Mouse (Mus musculus): ENCODE results near the gene Prr5. TPM values are rescaled to one million over a fixed set of nuclear protein-coding genes. Genes with fewer than 3 reads are reported as not detected.

Prr5 gene
- total and polyA plus RNA-seq, 2 experiments = 2.2 to 9.4 TPM

DNA sequence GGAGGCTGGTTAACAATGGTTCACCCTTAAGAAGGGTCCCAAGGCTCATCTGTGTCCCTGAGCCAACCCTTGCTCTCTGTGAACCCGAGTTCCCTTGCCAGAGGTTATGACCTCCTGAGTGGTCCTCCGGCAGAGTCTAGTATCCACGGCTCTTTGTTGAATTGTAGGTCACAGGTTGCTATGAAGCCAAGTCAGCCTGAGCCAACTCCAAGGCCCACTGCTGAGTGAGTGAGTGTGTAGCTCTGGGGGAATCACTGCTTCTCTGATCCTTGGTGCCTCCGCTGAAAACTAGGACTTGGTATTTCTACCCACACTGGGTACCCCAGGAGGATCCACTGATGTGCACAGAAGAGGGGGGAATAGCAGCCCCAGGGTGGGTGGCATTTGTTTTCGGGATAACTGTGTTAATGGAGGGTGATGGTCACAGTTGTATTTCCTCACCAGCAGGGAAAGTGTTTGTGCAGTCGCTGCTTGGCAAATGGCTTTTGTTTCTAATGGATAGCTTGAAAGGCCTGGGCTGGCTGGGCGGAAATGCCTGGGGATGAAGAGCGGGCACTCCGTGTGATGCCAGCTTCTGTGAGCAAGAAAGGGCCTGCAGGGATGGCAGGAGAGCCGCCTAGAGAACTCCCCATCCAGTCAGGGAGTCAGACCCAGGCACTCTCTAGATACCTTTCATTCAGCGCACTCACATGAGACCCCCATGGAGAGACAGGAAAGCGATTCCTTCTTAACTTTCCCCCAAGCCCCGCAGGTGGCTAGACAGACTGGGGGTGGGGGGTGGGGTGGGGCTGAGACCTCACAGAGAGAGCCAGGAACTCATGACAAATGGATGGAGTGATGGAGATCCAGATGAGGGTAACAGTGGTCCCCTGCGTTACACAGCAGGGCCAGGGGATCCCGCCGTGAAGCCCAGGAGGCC, 4.6 kb upstream of the Prr5 start:
- Histone ChIP-seq H3K4me1 (ENCODE audit: control insufficient read depth, insufficient read depth, low read length) (no peaks in the 10 kb centered on the region), H3K27ac (replicated peaks; ENCODE audit: insufficient read depth, low read depth, low read length) (no peak overlapping the region), H3K27me3 (ENCODE audit: control insufficient read depth, insufficient read depth, low read length) (peaks cover 3% of the 10 kb centered on the region; the same call in 1 of the 2 replicates), H3K4me3 (ENCODE audit: insufficient read depth, low read depth, low read length) (no peak overlapping the region), H3K9ac (ENCODE audit: low read depth, low read length) (no peak overlapping the region), H3K36me3 (ENCODE audit: control insufficient read depth, insufficient read depth, low read length) (no peaks in the 10 kb centered on the region), H3K79me2 (ENCODE audit: control insufficient read depth, insufficient read depth, low read length) (no peaks in the 10 kb centered on the region)
- 66% methylated on average over 16 of the region's 16 CpGs for WGBS
- no peak for DNase-seq (ENCODE audit: extremely low read depth, low read depth, low spot score)
- TF ChIP-seq CTCF (IDR thresholded peaks at IDR 0.05; ENCODE audit: low read depth, low read length) = no peak
- no peak for TF ChIP-seq POLR2A (IDR thresholded peaks at IDR 0.05; ENCODE audit: extremely low read depth, insufficient read depth, low read length)

DNA sequence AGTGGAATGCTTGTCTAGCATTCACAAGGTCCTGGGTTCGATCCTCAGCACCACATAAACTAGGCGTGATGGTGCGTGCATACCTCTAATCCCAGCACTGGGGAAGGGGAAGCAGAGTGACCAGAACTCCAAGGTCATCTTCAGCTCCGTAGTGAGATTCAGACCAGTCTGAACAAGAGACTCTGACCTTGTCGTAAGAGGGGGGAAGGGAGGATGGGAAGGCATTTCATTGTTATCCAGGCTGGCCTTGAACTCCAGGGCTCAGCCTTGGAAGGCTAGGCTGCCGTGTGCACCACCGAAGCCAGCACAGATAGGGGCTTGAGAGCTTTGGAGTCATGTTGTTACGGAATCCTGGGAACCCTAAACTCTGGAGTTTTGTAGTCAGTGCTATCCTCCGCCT, 3.8 kb upstream of the Prr5 start:
- no peak overlapping the region for H3K4me3 ChIP-seq (ENCODE audit: insufficient read depth, low read depth, low read length)
- no peaks in the 10 kb centered on the region for H3K36me3 ChIP-seq (ENCODE audit: control insufficient read depth, insufficient read depth, low read length)
- H3K27ac ChIP-seq (replicated peaks; ENCODE audit: insufficient read depth, low read depth, low read length) = no peak overlapping the region
- no peak overlapping the region for H3K9ac ChIP-seq (ENCODE audit: low read depth, low read length)
- WGBS = 57% methylated on average over 9 of the region's 9 CpGs
- H3K4me1 ChIP-seq (ENCODE audit: control insufficient read depth, insufficient read depth, low read length) = no peaks in the 10 kb centered on the region
- H3K79me2 ChIP-seq (ENCODE audit: control insufficient read depth, insufficient read depth, low read length) = no peaks in the 10 kb centered on the region
- TF ChIP-seq POLR2A (IDR thresholded peaks at IDR 0.05; ENCODE audit: extremely low read depth, insufficient read depth, low read length) (no peak), CTCF (IDR thresholded peaks at IDR 0.05; ENCODE audit: low read depth, low read length) (no peak)
- H3K27me3 ChIP-seq (ENCODE audit: control insufficient read depth, insufficient read depth, low read length) = peaks cover 3% of the 10 kb centered on the region; the same call in 1 of the 2 replicates
- no peak for DNase-seq (ENCODE audit: extremely low read depth, low read depth, low spot score)

DNA sequence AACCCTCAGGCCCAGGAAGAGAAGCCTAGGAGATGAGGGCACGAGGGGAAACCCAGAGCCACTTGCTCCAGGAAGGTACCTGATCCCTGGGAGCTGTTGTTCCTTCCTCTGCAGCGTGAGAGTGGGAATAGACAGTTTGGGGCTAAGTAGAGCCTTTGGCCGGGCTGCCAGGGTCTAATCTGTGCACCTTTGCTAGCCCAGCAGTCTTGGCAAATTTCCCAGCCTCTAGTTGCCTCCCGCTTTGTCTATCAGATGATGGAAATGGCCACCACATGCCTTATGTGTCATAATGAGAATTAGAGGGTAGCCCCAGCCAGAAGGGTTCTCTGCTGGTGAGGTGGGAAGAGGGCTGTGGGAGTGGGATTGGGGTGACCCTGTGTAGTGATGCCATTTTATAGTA, 3.4 kb upstream of the Prr5 start:
- no peak for TF ChIP-seq POLR2A (IDR thresholded peaks at IDR 0.05; ENCODE audit: extremely low read depth, insufficient read depth, low read length)
- no peak for TF ChIP-seq CTCF (IDR thresholded peaks at IDR 0.05; ENCODE audit: low read depth, low read length)
- WGBS = 30% methylated on average over 4 of the region's 4 CpGs
- no peaks in the 10 kb centered on the region for H3K79me2 ChIP-seq (ENCODE audit: control insufficient read depth, insufficient read depth, low read length)
- no peaks in the 10 kb centered on the region for H3K36me3 ChIP-seq (ENCODE audit: control insufficient read depth, insufficient read depth, low read length)
- no peak overlapping the region for H3K4me3 ChIP-seq (ENCODE audit: insufficient read depth, low read depth, low read length)
- H3K27me3 ChIP-seq (ENCODE audit: control insufficient read depth, insufficient read depth, low read length) = peaks cover 3% of the 10 kb centered on the region; the same call in 1 of the 2 replicates
- DNase-seq (ENCODE audit: extremely low read depth, low read depth, low spot score) = no peak
- no peak overlapping the region for H3K27ac ChIP-seq (replicated peaks; ENCODE audit: insufficient read depth, low read depth, low read length)
- no peaks in the 10 kb centered on the region for H3K4me1 ChIP-seq (ENCODE audit: control insufficient read depth, insufficient read depth, low read length)
- no peak overlapping the region for H3K9ac ChIP-seq (ENCODE audit: low read depth, low read length)

- no peak for DNase-seq (ENCODE audit: extremely low read depth, low read depth, low spot score)
- TF ChIP-seq POLR2A (IDR thresholded peaks at IDR 0.05; ENCODE audit: extremely low read depth, insufficient read depth, low read length) = no peak
- no peak for TF ChIP-seq CTCF (IDR thresholded peaks at IDR 0.05; ENCODE audit: low read depth, low read length)
- Histone ChIP-seq H3K36me3 (ENCODE audit: control insufficient read depth, insufficient read depth, low read length) (no peaks in the 10 kb centered on the region), H3K9ac (ENCODE audit: low read depth, low read length) (no peak overlapping the region), H3K79me2 (ENCODE audit: control insufficient read depth, insufficient read depth, low read length) (no peaks in the 10 kb centered on the region), H3K4me3 (ENCODE audit: insufficient read depth, low read depth, low read length) (no peak overlapping the region), H3K4me1 (ENCODE audit: control insufficient read depth, insufficient read depth, low read length) (no peaks in the 10 kb centered on the region), H3K27ac (replicated peaks; ENCODE audit: insufficient read depth, low read depth, low read length) (no peak overlapping the region), H3K27me3 (ENCODE audit: control insufficient read depth, insufficient read depth, low read length) (peaks cover 3% of the 10 kb centered on the region; the same call in 1 of the 2 replicates)
- WGBS = 72% methylated on average over 6 of the region's 6 CpGs
Observed at GRCm38 (mm10) chr15:84667601-84668000, 1.8 kb upstream of the Prr5 start.

- H3K79me2 ChIP-seq (ENCODE audit: control insufficient read depth, insufficient read depth, low read length) = no peaks in the 10 kb centered on the region
- H3K36me3 ChIP-seq (ENCODE audit: control insufficient read depth, insufficient read depth, low read length) = no peaks in the 10 kb centered on the region
- DNase-seq (ENCODE audit: extremely low read depth, low read depth, low spot score) = no peak
- H3K4me1 ChIP-seq (ENCODE audit: control insufficient read depth, insufficient read depth, low read length) = peaks cover 6% of the 10 kb centered on the region
- 89% methylated on average over 23 of the region's 23 CpGs for WGBS
- H3K4me3 ChIP-seq (ENCODE audit: insufficient read depth, low read depth, low read length) = no peak overlapping the region
- H3K27me3 ChIP-seq (ENCODE audit: control insufficient read depth, insufficient read depth, low read length) = no peaks in the 10 kb centered on the region
- no peak overlapping the region for H3K27ac ChIP-seq (replicated peaks; ENCODE audit: insufficient read depth, low read depth, low read length)
- no peak overlapping the region for H3K9ac ChIP-seq (ENCODE audit: low read depth, low read length)
- no peak for TF ChIP-seq CTCF (IDR thresholded peaks at IDR 0.05; ENCODE audit: low read depth, low read length)
- TF ChIP-seq POLR2A (IDR thresholded peaks at IDR 0.05; ENCODE audit: extremely low read depth, insufficient read depth, low read length) = no peak
Observed at GRCm38 (mm10) chr15:84669771-84670656, 594 bp downstream of the Prr5 start.

All from liver, adult 2 months (tissue).